Mouse (Mus musculus): ENCODE results near the gene Igsf3. TPM values are rescaled to one million over a fixed set of nuclear protein-coding genes. Genes with fewer than 3 reads are reported as not detected.
"Not testable (repeated sequence)": the region's sequence is repeated elsewhere in the genome, so short reads cannot be mapped to it uniquely, and the experiment has no call there.

Gene Igsf3
- total and polyA plus RNA-seq, 2 experiments from 2014 or later = 74.0 to 77.0 TPM

- WGBS = 78% methylated on average over 3 of the region's 3 CpGs
- no peak for TF ChIP-seq CTCF (IDR thresholded peaks at IDR 0.05; ENCODE audit: low read depth)
- no peak for ATAC-seq
Measured at GRCm38 (mm10) chr3:101411626-101412025, 34.7 kb downstream of the Igsf3 start.

GRCm38 (mm10) chr3:101412115-101412514 lies 35.2 kb downstream of the Igsf3 start:
- H3K4me1 ChIP-seq (ENCODE audit: insufficient read depth) = no peaks in the 10 kb centered on the region
- no peak overlapping the region for H3K27ac ChIP-seq (ENCODE audit: low read depth, low read length)
- H3K36me3 ChIP-seq (ENCODE audit: insufficient read depth) = no peaks in the 10 kb centered on the region
- no peak overlapping the region for H3K9ac ChIP-seq
- no peak for TF ChIP-seq CTCF (IDR thresholded peaks at IDR 0.05; ENCODE audit: low read depth)
- no peak overlapping the region for H3K4me2 ChIP-seq (ENCODE audit: low read depth)
- no peak for ATAC-seq
- H3K27me3 ChIP-seq (ENCODE audit: insufficient read depth, low read length) = no peaks in the 10 kb centered on the region
- DNase-seq = no peak
- WGBS = 73% methylated on average over 6 of the region's 6 CpGs
- no peaks in the 10 kb centered on the region for H3K9me3 ChIP-seq (ENCODE audit: low read length)
- no peak overlapping the region for H3K4me3 ChIP-seq (ENCODE audit: low read depth, low read length)

More at GRCm38 (mm10) chr3:101411626-101412025, 34.7 kb downstream of the Igsf3 start:
- no peaks in the 10 kb centered on the region for H3K36me3 ChIP-seq (ENCODE audit: insufficient read depth)
- no peaks in the 10 kb centered on the region for H3K27me3 ChIP-seq (ENCODE audit: insufficient read depth, low read length)
- no peaks in the 10 kb centered on the region for H3K9me3 ChIP-seq (ENCODE audit: low read length)
- H3K4me3 ChIP-seq (ENCODE audit: low read depth, low read length) = no peak overlapping the region
- H3K9ac ChIP-seq = no peak overlapping the region
- no peak overlapping the region for H3K27ac ChIP-seq (ENCODE audit: low read depth, low read length)
- no peaks in the 10 kb centered on the region for H3K4me1 ChIP-seq (ENCODE audit: insufficient read depth)
- no peak overlapping the region for H3K4me2 ChIP-seq (ENCODE audit: low read depth)
- no peak for DNase-seq

GRCm38 (mm10) chr3:101413013-101413412 lies 36.1 kb downstream of the Igsf3 start:
- not testable (repeated sequence) for H3K9ac ChIP-seq; H3K27ac ChIP-seq (ENCODE audit: low read depth, low read length); H3K27me3 ChIP-seq (ENCODE audit: insufficient read depth, low read length); H3K36me3 ChIP-seq (ENCODE audit: insufficient read depth); DNase-seq; ATAC-seq; H3K4me2 ChIP-seq (ENCODE audit: low read depth); H3K4me3 ChIP-seq (ENCODE audit: low read depth, low read length); H3K9me3 ChIP-seq (ENCODE audit: low read length); H3K4me1 ChIP-seq (ENCODE audit: insufficient read depth)
- WGBS = 97% methylated on average over 5 of the region's 5 CpGs

GRCm38 (mm10) chr3:101418740-101419652 lies 42.1 kb downstream of the Igsf3 start:
- Histone ChIP-seq H3K4me1 (ENCODE audit: insufficient read depth) (no peaks in the 10 kb centered on the region), H3K36me3 (ENCODE audit: insufficient read depth) (no peaks in the 10 kb centered on the region), H3K27ac (ENCODE audit: low read depth, low read length) (no peak overlapping the region), H3K9ac (no peak overlapping the region), H3K27me3 (ENCODE audit: insufficient read depth, low read length) (no peaks in the 10 kb centered on the region), H3K9me3 (ENCODE audit: low read length) (no peaks in the 10 kb centered on the region), H3K4me3 (ENCODE audit: low read depth, low read length) (no peak overlapping the region), H3K4me2 (ENCODE audit: low read depth) (no peak overlapping the region)
- 85% methylated on average over 18 of the region's 18 CpGs for WGBS
- TF ChIP-seq CTCF (IDR thresholded peaks at IDR 0.05; ENCODE audit: low read depth) = no peak
- ATAC-seq (no peak), DNase-seq (no peak)

- DNase-seq (no peak), ATAC-seq (no peak)
- H3K9me3 ChIP-seq (ENCODE audit: low read length) = no peaks in the 10 kb centered on the region
- WGBS = 72% methylated on average over 10 of the region's 10 CpGs
- H3K9ac ChIP-seq = no peak overlapping the region
- H3K4me1 ChIP-seq (ENCODE audit: insufficient read depth) = no peaks in the 10 kb centered on the region
- no peak overlapping the region for H3K4me2 ChIP-seq (ENCODE audit: low read depth)
- no peak overlapping the region for H3K4me3 ChIP-seq (ENCODE audit: low read depth, low read length)
- no peak for TF ChIP-seq CTCF (IDR thresholded peaks at IDR 0.05; ENCODE audit: low read depth)
- no peaks in the 10 kb centered on the region for H3K36me3 ChIP-seq (ENCODE audit: insufficient read depth)
- no peak overlapping the region for H3K27ac ChIP-seq (ENCODE audit: low read depth, low read length)
- no peaks in the 10 kb centered on the region for H3K27me3 ChIP-seq (ENCODE audit: insufficient read depth, low read length)
Measured at GRCm38 (mm10) chr3:101419653-101419994, 42.7 kb downstream of the Igsf3 start.

- Histone ChIP-seq H3K4me3 (ENCODE audit: low read depth, low read length) (no peak overlapping the region), H3K4me2 (ENCODE audit: low read depth) (no peak overlapping the region), H3K9me3 (ENCODE audit: low read length) (no peaks in the 10 kb centered on the region), H3K9ac (no peak overlapping the region), H3K27ac (ENCODE audit: low read depth, low read length) (no peak overlapping the region), H3K4me1 (ENCODE audit: insufficient read depth) (no peaks in the 10 kb centered on the region), H3K36me3 (ENCODE audit: insufficient read depth) (peaks cover 7% of the 10 kb centered on the region), H3K27me3 (ENCODE audit: insufficient read depth, low read length) (no peaks in the 10 kb centered on the region)
- ATAC-seq (no peak), DNase-seq (no peak)
- 25% methylated on average over 4 of the region's 4 CpGs for WGBS
- no peak for TF ChIP-seq CTCF (IDR thresholded peaks at IDR 0.05; ENCODE audit: low read depth)
Measured at GRCm38 (mm10) chr3:101423188-101423587, 46.3 kb downstream of the Igsf3 start.

GRCm38 (mm10) chr3:101424295-101424885 lies 47.5 kb downstream of the Igsf3 start:
- Histone ChIP-seq H3K27me3 (ENCODE audit: insufficient read depth, low read length) (no peaks in the 10 kb centered on the region), H3K4me3 (ENCODE audit: low read depth, low read length) (no peak overlapping the region), H3K27ac (ENCODE audit: low read depth, low read length) (no peak overlapping the region), H3K4me2 (ENCODE audit: low read depth) (no peak overlapping the region), H3K9ac (no peak overlapping the region), H3K4me1 (ENCODE audit: insufficient read depth) (no peaks in the 10 kb centered on the region), H3K9me3 (ENCODE audit: low read length) (no peaks in the 10 kb centered on the region), H3K36me3 (ENCODE audit: insufficient read depth) (peaks cover 12% of the 10 kb centered on the region)
- TF ChIP-seq CTCF (IDR thresholded peaks at IDR 0.05; ENCODE audit: low read depth) = no peak
- no peak for DNase-seq
- WGBS = 78% methylated on average over 10 of the region's 10 CpGs
- ATAC-seq = no peak

Data from forebrain, postnatal 0 days (tissue).